Mouse (Mus musculus): ENCODE data around the gene Trmt112. TPM values are rescaled to one million over a fixed set of nuclear protein-coding genes. Genes with fewer than 3 reads are reported as not detected.
A peak's percentile ranks its signal among the peaks of the same experiment; 100 is the strongest.

The Trmt112 gene
- total RNA-seq, 2 experiments from 2014 or later: 146 to 188 TPM

DNA sequence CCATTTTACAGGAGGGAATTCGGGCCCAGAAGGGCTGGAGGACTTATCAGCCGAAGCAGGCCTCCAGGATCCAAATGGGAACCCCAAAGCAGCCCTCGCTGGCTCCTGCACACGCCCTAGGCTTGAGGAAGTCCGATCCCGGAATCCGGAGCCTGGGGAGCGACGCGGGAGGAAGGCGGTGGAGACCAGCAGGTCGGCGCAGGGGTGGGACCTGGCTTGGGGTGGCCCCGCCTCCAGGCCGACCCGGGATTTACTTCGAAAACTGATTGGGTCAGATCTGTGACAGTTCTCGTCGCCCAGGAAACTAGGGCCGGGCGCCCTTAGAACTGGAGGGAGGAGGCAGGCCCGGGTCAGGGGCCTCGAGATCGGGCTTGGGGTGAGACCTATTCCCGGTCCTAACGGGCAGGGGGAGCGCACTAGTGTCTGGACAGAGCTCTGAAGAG lies 32.8 kb downstream of the Trmt112 start, which contains the start of gene Gpr137:
Gene Gpr137, minus strand, starts transcription at position 232 of the 443 bp plus-strand sequence.
- ATAC-seq (ENCODE audit: poor library complexity, severe bottlenecking): peak; percentile 82

DNA sequence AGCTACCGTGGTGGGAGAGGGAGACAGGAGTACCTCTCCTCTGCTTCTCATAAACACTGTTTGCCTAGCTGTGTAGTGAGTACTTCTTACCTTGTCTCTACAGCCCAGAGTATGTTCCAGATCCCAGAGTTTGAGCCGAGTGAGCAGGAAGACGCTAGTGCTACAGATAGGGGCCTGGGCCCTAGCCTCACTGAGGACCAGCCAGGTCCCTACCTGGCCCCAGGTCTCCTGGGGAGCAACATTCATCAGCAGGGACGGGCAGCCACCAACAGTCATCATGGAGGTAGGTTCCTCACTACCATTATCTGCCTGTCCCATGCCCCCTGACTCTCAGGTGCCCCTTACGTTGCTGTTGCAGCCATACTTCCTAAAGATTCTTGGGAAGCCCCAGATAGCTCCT lies 33.3 kb downstream of the Trmt112 start:
- ATAC-seq (ENCODE audit: poor library complexity, severe bottlenecking): no peak

DNA sequence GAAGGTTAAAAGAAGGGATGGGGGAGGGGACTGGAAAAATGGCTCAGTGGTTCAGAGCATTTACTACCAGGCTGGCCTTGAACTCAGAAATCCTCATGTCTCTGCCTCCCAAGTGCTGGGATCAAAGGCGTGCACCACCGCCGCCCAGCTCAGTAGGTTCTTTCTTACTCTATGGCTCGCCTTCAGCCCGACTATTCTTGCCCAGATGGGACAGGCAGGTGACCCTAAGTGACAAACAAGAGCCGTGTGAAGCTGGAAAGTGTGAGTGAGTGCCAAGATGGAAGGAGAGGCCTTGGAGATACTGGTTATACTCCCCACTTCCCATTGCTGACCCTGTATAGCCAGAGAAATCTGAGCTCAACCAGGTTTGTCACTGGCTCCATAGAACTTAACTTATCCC lies 34.2 kb downstream of the Trmt112 start:
- ATAC-seq (ENCODE audit: poor library complexity, severe bottlenecking): no peak

DNA sequence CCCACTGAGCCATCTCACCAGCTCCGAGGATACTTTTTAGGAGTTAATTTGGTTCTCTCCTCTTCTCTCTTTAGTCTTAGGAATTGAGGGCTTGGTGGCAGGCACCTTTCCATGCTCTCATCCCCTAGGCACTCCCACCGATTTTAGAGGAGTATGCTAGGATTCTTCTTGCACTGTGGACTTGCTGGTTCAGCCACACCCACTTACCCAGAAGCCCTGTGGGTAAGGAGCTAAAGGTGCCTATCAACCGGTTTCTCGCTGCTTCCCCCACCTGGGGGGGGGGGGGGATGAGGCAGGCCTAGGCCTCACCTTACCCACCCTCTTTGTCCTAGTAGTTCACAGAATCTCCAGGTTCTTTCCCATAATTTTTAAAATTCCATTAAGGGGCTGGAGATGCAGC lies 38.2 kb downstream of the Trmt112 start:
- ATAC-seq (ENCODE audit: poor library complexity, severe bottlenecking): no peak

DNA sequence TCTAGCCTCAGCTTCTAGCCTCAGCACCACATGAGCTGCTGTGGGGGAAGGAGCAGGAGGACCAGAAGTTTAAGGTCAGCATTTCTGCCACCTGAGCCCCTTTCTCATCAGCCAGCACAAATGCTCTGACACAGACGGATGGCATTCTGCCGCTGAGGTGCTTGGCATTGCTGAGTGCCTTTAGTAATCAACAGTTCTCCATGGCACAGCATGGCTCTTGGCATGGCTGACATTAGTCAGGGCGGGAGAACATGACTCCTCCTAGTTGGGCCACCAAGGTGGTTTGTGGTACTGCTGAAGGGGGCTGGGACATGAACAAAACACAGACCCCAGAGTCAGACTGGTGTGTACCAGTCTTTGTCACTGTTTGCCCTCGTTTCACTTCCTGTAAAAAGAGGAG lies 38.7 kb downstream of the Trmt112 start:
- ATAC-seq (ENCODE audit: poor library complexity, severe bottlenecking): no peak

DNA sequence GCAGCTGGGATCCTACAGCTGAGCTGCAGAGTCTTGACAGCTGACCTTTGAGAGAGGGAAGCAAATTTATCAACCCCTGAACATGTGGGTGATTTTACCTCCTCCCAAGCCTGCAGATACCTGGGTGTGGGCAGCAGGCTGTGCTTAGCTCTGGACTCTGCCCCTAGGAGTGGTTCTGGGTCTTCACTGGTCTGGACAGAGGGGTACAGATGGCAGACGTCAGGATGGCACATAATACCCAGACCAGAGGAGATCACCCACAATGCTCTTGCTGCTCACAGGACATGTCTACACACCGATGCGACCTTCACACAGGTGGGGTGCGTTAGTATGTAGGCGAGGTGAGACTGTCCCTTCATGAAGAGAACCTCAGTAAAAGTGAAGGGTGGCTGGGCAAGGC lies 40.0 kb downstream of the Trmt112 start:
- no peak for ATAC-seq (ENCODE audit: poor library complexity, severe bottlenecking)

DNA sequence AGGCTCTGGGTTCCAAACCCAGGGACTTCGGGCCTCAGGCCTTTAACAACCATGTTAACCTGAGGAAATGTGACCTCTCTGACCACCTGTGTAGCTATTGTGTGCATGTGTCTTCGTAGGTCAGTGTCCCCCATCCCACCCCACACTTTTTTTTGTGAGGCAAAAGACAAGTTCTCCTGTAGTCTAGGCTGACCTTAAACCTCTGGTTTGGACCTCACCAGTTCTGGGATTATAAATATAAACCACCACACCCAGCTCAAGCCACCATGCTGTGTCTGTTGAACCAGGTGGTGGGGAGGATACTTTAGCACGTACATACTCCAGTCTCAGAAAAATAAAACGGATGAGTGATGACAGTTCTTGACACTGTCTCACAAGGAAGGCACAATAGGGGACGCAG lies 40.5 kb downstream of the Trmt112 start:
- ATAC-seq (ENCODE audit: poor library complexity, severe bottlenecking): no peak

DNA sequence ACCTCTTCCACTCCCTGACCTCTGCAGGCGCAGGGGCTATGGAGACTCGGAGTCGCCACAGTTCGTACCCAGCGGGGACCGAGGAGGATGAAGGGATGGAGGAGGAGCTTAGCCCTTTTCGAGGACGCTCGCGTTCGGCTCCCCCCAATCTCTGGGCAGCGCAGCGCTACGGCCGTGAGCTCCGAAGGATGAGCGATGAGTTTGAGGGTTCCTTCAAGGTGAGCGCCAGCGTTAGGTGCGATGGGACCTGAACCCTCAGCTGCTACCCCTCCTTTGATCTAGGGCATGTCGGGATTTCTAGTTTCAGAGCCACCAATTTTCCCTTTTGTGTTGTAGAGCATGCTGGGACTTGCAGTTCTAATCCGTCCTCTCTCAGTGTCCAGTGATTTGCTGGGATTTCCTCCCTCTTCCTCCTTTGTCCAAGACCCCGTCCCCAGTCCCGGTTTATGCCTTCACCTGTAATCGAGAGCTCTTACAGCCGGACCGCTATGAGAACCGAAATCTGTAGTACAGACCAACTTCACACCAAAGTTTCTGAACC lies 41.2 kb downstream of the Trmt112 start:
- ATAC-seq (ENCODE audit: poor library complexity, severe bottlenecking): 0 out of 2 replicates have a peak, but pooled peaks have one; percentile 14

DNA sequence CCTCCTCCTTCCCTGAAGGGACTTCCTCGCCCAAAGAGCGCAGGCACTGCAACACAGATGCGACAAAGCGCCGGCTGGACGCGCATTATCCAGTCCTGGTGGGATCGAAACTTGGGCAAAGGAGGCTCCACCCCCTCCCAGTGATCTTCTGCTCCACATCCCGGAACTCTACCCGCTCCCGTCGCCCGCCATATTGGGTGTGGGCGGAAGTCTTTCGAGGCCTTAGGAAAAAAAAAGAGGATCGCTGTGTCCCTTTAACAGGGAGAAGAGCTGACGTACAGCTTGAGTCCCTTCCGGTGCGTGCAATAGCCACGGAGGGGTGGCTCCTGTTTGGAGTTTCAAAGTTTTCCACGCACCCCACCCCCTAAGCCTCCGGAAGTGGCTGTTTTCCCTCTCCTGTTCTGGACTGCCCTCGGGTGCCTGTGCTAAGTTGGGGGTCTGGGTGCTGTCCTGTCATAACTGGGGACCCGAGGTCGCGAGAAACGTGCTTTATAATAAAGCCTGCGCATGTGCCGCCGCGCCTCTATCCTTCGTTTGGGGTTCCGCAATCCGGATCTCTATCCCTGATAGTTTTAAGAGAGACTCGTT lies 42.0 kb downstream of the Trmt112 start:
- peak; percentile 73 for ATAC-seq (ENCODE audit: poor library complexity, severe bottlenecking)

DNA sequence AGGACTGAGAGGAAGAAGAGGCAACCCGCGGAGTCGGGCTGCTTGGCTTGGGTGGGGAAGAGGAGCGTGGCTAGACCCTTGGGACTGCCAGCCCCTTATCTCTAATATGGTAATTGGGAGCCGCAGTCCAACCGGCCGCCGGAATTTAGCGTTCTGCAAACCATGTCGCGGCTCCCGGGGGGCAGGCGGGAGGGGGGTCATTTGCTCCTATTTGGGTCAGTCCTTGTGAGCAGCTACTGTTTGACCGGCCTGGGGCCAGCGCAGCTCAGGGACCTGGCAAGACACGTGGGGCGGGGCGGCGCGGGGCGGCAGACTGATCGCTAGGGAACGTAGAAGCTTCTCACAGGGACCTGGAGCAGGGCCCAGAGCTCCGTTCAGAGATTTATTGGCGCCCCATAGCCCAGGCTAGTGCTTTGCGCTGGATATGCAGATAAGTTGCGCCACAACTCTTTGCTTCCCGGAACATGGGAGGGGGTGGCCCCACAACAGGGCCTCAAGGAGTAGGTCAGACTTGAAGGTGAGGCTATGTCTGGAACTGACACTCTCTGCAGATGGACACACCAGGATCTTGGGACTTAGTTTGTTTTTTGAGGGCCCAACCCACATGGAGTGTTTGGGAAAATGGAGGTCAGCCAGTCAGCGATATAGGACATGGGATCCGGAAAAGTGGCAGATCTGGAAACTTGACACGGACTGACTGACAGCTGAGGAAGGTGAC lies 42.7 kb downstream of the Trmt112 start:
- ATAC-seq (ENCODE audit: poor library complexity, severe bottlenecking): peak; percentile 24

DNA sequence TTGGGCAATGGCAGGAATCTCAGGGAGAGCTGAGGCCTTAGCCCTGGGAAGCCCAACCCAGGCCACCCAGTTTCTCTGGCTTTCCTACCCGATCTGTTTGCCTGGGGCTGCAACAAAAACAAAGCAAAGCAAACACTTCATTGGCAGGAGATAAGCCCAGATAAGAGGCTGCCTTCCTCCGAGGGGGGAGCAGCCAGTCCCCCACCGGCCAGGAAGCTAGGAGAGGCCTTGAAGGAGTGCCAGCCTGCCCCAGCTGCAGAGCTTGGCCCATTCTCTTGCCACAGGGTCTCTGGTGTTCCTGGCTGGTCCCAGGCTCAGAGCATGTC lies 43.2 kb downstream of the Trmt112 start:
- no peak for ATAC-seq (ENCODE audit: poor library complexity, severe bottlenecking)

DNA sequence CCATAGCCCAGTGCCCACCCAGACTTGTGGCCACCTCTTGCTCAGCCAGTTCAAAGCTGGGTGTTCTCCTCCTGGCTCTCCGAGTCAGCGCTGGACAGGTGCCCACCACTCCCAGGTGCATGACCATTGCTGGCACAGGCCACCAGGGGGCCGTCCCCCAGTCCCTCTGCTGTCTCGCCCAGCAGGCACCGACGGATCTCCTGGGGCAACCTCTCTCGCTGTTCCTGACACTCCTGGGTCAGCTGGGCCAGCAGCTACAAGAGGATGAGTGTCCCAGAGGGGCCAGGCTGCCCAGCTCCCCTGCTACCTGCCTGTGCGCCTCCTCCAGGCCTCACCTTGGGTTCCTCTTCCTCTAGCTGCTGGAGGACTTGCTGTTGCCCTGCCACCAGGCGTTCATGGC lies 44.5 kb downstream of the Trmt112 start:
- no peak for ATAC-seq (ENCODE audit: poor library complexity, severe bottlenecking)

DNA sequence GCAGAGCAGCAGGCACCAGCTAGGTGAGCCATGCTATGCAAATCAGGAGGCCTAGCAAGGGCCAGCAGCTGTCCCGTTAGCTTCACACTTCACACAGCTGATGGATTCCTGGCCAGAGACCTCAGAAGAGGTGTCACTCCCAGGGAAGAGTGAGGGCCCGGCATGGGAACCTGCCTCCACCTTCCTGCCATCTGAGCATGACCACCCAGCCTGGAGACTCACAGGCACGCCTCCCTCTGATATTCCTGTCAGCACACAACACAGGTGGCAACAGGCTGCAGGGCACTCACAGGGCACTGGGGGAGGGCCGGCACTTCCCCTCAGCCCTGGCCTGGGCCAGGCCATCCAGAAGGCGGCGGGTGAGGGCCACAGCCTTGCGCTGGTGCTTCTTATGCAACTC lies 45.9 kb downstream of the Trmt112 start:
- ATAC-seq (ENCODE audit: poor library complexity, severe bottlenecking): peak; percentile 16; the same call in 1 of the 2 replicates

DNA sequence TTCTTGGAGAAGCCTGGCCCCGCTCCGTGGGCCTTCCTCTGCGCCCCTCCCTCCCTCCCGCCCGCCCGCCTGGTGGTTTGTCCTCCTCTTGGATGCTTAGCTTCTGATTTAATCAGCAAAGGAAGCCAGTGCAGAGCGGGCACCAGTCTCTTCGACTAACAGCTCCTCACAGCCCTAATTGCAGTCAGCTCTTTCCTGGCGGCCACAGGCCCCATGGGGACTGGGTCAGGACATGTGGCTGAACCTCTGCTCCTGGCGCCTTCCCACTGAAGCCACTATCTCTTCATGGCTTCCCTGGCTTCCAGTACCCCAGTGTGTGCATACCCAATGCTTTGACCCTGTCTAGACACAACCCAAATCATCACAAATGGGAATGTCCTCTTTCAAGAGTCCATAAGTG lies 47.0 kb downstream of the Trmt112 start:
- ATAC-seq (ENCODE audit: poor library complexity, severe bottlenecking): no peak

Other genes with a start within 250 kb of the Trmt112 start
- 5.5 and 7.3 TPM in 2 replicates for gene Rps6ka4, start 69.1 kb upstream of the Trmt112 start, total RNA-seq (2015)
- 17.2 and 21.4 TPM in 2 replicates for gene Rps6ka4, start 69.1 kb upstream of the Trmt112 start, total RNA-seq (2017)
- 12.0 and 13.3 TPM in 2 replicates for gene Ccdc88b, start 51.5 kb upstream of the Trmt112 start, total RNA-seq (2015)
- gene Ccdc88b, start 51.5 kb upstream of the Trmt112 start, total RNA-seq (2017): 45.9 and 78.0 TPM in 2 replicates
- gene Prdx5, start 408 bp downstream of the Trmt112 start, total RNA-seq (2015): 951 and 1,046 TPM in 2 replicates
- 1,745 and 2,032 TPM in 2 replicates for gene Prdx5, start 408 bp downstream of the Trmt112 start, total RNA-seq (2017)
- 11.9 and 12.4 TPM in 2 replicates for gene Esrra, start 12.1 kb downstream of the Trmt112 start, total RNA-seq (2015)
- gene Esrra, start 12.1 kb downstream of the Trmt112 start, total RNA-seq (2017): 24.6 and 28.9 TPM in 2 replicates
- gene Catsperz, start 15.7 kb downstream of the Trmt112 start, total RNA-seq (2015): not detected in 2 replicates
- gene Catsperz, start 15.7 kb downstream of the Trmt112 start, total RNA-seq (2017): not detected in 2 replicates
- gene Kcnk4, start 24.8 kb downstream of the Trmt112 start, total RNA-seq (2015): not detected in 2 replicates
- 0.11 TPM in 1 of 2 replicates, not detected in the other for gene Kcnk4, start 24.8 kb downstream of the Trmt112 start, total RNA-seq (2017)
- 16.4 and 20.3 TPM in 2 replicates for gene Bad, start 32.2 kb downstream of the Trmt112 start, total RNA-seq (2015)
- 45.2 and 67.1 TPM in 2 replicates for gene Bad, start 32.2 kb downstream of the Trmt112 start, total RNA-seq (2017)
- 10.2 and 18.8 TPM in 2 replicates for gene Gpr137, start 32.8 kb downstream of the Trmt112 start, total RNA-seq (2015)
- gene Gpr137, start 32.8 kb downstream of the Trmt112 start, total RNA-seq (2017): 18.4 and 20.2 TPM in 2 replicates
- gene Ppp1r14b, start 65.3 kb downstream of the Trmt112 start, total RNA-seq (2015): 54.3 and 63.8 TPM in 2 replicates
- gene Ppp1r14b, start 65.3 kb downstream of the Trmt112 start, total RNA-seq (2017): 43.8 and 45.2 TPM in 2 replicates
- gene Plcb3, start 66.8 kb downstream of the Trmt112 start, total RNA-seq (2015): 10.4 and 11.8 TPM in 2 replicates
- 13.4 and 14.1 TPM in 2 replicates for gene Plcb3, start 66.8 kb downstream of the Trmt112 start, total RNA-seq (2017)
- 127 and 145 TPM in 2 replicates for gene Fkbp2, start 70.8 kb downstream of the Trmt112 start, total RNA-seq (2015)
- gene Fkbp2, start 70.8 kb downstream of the Trmt112 start, total RNA-seq (2017): 141 and 155 TPM in 2 replicates
- gene Vegfb, start 78.0 kb downstream of the Trmt112 start, total RNA-seq (2015): 7.8 and 8.0 TPM in 2 replicates
- 2.4 and 2.8 TPM in 2 replicates for gene Vegfb, start 78.0 kb downstream of the Trmt112 start, total RNA-seq (2017)
- 19.5 and 23.0 TPM in 2 replicates for gene Dnajc4, start 82.9 kb downstream of the Trmt112 start, total RNA-seq (2015)
- gene Dnajc4, start 82.9 kb downstream of the Trmt112 start, total RNA-seq (2017): 18.4 and 21.4 TPM in 2 replicates
- gene Nudt22, start 86.4 kb downstream of the Trmt112 start, total RNA-seq (2015): 16.6 and 29.0 TPM in 2 replicates
- gene Nudt22, start 86.4 kb downstream of the Trmt112 start, total RNA-seq (2017): 10.1 and 16.0 TPM in 2 replicates
- 1.5 and 3.4 TPM in 2 replicates for gene Trpt1, start 86.4 kb downstream of the Trmt112 start, total RNA-seq (2015)
- 2.7 and 3.4 TPM in 2 replicates for gene Trpt1, start 86.4 kb downstream of the Trmt112 start, total RNA-seq (2017)
- 76.4 and 89.1 TPM in 2 replicates for gene Fermt3, start 109.8 kb downstream of the Trmt112 start, total RNA-seq (2015)
- gene Fermt3, start 109.8 kb downstream of the Trmt112 start, total RNA-seq (2017): 239 and 262 TPM in 2 replicates
- gene Stip1, start 130.3 kb downstream of the Trmt112 start, total RNA-seq (2015): 90.4 and 95.8 TPM in 2 replicates
- gene Stip1, start 130.3 kb downstream of the Trmt112 start, total RNA-seq (2017): 102 and 115 TPM in 2 replicates
- gene Macrod1, start 147.1 kb downstream of the Trmt112 start, total RNA-seq (2015): 0.69 and 3.7 TPM in 2 replicates
- 0.66 and 0.77 TPM in 2 replicates for gene Macrod1, start 147.1 kb downstream of the Trmt112 start, total RNA-seq (2017)
- gene Flrt1, start 196.0 kb downstream of the Trmt112 start, total RNA-seq (2015): not detected in 2 replicates
- not detected in 2 replicates for gene Flrt1, start 196.0 kb downstream of the Trmt112 start, total RNA-seq (2017)

Measured in megakaryocyte, adult 5-6 weeks (primary cell).